Mouse (Mus musculus): ENCODE measurements around the gene Siva1.

Siva1 gene

DNA sequence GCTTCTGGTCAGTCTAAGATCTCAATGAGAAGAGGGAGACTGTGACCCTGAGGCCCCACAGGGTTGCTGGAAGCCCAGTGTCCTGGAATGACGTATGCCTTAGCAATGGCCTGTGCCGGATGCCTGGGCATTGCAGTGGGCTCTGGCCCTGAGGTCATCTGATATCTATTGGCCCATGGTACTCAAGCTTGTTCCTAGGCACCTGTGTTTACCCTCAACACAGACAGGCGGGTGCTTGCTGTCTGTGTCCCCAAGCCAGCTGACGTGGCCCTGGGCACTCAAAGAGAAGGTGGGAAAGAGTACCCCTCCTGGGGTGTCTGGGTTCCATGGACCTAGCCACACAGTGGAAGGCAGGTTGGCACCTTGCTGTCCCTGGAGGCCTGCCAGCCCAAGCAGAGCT is 18.8 kb upstream of the Siva1 start:
- no peak for DNase-seq

DNA sequence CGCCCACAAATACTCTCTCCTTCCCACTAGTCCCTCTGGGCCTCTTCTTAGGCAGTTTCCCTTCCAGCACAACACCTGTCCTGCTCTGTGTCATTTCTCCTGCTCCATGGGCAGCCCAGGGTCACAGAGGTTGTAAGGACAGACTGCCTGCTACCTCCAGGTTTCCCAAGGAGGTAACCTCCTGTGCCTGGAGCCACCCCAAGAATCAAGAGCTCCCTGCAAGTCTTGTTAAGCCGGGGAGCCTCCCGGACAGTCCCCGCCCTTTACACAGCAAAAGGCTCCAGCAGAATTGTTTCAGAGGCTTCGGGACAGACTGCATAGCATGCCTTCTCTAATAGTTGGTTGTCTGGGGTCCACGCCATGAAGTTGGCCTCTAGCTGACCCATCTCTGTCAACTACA is 18.0 kb upstream of the Siva1 start:
- DNase-seq = no peak

DNA sequence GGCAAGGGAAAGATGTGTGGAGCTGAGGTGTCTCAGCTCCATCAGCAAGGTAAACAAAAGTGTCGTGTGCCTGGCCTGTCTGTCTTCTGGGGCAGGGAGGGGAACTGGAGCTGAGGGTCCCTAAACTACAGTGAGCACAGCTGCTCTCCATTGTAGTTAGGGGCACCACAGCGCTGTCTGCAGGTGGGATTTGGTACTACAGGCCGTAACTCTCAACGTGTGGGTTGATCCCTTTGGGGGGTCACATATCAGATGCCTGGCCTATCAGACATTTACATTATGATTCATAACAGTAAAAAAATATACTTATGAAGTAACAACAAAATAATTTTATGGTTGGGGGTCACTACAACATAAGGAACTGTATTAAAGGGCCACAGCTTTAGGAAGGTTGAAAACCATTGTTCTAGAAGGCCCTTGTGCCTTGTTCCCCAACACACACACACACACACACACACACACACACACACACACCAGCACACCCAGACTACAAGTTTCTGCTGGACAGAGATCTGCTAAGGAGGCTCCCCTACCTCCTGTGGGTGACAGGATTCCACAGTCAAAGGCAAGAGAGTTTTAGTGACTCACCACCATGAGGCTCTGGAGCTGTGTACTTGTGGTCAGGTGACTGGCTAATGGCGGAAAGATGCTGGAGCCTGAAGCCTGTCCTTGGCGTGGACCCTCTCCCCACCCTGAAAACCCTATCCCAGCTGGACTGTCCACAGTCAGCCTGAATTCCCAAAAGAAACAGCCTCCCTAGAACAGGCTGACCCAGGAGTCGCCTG is 17.2 kb upstream of the Siva1 start:
- no peak for DNase-seq

DNA sequence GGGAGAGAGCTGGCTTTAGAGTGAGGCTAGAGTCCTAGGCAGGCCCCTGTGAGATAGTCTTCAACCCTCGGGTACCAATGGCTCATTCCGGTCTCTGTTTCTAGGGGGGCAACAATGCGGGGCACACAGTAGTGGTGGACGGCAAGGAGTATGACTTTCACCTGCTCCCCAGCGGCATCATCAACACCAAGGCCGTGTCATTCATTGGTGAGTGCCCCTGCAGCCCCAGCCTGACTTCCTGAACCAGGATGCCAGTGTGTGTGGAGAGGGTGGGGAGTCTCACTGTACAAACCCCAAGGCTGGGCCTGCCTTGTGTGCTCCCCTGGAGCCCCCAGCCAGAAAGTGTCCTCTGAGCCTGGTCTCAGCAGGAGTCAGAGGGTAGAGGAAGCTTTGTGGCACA is 16.3 kb upstream of the Siva1 start:
- no peak for DNase-seq

DNA sequence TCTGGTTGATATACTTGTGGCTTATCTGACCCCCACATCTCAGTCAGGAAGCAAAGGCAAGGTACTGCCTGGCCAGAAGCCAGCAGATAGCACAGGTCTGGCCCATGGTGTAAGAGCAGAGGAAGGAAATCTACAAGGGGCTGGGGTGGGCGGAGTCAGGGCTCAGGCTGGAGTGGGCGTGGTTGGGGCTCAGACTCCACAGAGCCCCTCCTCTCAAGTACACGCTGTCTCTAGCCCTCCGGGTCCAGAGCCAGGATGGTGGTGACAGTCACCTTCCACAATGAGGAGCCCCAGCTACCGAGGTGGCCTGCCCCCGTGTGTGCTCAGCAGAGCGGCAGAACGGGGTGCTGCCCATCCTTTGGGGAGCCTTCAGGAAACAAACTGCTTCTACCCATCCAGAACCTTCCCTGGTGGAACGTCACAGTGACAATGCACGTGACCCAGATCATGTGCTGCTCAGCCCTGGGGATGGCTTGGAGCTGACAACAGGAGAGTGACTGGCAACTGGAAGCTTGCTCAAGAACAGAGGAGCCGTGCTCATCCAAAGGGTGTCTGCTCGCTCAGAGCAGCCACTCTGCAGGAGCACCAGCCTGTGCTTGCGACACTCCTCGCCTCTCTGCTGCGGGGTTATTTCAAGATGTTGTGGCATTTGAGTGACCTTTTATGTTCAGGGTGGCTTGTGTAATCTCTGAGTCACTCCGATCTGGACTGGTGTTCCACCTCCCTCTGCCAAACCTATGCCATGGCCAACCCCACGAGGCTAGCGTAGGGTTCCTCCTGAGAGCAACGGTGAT is 15.4 kb upstream of the Siva1 start:
- DNase-seq = peak; percentile 80

DNA sequence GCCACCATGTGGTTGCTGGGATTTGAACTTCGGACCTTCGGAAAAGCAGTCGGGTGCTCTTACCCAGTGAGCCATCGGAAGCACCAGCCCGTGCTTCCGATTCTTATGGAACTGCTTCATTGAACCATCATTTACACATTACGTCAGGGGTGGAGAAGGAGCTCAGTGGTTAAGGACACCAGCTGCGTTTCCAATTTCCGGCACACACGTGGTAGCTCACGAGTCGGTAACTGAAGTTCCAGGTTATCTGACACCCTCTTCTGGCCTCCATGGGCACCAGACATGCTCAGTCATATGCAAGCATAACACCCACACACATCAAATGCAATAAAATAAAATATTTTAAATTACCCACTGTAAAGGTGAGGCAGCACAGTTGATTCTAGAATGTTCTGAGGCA is 14.4 kb upstream of the Siva1 start:
- no peak for DNase-seq

DNA sequence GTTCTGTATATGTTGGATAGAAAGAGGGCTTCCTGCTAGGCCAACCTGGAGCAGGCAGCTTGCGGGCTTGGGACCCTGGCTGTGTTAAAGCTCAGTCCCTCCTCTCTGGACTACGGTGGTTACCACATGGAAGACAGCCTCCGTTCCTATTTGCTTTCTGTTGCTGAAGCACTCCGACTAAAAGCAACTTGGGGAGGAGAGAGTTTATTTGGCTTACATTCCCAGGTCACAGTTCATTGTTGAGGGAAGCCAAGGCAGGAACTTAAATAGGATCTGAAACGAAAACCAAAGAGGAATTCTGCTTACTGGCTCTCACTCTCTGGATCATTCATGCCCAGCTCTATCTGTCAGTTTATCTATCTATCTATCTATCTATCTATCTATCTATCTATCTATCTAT is 13.7 kb upstream of the Siva1 start:
- no peak for DNase-seq

DNA sequence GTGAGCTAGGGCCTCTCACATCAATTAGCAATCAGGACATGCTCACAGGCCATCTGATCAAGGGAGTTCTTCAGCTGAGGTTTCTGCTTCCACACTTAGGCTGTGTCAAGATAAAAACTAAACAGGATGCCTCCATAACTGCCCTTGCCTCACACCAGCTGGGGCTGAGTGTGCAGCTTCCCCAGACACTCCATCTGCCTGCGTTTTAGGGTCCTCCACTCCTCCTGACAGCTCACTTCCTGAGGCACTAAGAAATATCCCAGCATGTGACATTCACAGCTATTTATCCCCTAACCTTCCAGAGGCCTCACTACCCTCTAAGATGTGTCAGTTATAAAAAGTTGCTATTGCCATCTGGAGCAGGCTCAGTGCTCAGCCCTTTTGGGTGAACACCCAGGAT is 13.0 kb upstream of the Siva1 start:
- DNase-seq = no peak

DNA sequence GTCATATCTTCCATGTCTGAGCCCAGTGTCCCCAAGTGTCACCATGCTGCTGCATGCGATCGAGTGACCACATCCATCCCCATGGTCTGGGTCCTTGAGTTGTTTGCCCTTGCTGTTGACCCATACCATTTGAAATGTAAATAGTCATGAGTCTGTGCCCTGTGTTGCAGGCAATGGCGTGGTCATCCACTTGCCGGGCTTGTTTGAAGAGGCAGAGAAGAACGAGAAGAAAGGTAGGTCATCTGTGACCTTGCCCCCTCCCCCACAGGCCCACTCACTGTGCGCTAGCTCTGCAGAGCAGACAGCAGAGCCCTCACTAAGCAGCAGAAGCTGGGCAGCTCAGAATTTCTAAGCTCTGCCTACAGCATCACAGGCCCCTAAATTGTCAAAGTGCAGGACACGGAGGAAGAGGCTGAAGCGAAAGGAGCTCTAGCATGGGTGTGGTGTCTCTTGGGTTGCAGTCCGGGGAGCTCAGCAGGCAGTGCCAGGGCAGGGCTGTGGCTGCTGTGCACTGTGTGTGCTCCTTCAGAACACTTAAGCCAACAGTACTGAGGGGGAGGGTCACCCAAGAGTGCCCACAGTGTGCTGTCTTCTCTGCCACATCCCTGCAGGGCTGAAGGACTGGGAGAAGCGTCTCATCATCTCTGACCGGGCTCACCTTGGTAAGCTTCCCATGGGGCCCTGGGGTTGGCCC is 12.2 kb upstream of the Siva1 start:
- DNase-seq = no peak

DNA sequence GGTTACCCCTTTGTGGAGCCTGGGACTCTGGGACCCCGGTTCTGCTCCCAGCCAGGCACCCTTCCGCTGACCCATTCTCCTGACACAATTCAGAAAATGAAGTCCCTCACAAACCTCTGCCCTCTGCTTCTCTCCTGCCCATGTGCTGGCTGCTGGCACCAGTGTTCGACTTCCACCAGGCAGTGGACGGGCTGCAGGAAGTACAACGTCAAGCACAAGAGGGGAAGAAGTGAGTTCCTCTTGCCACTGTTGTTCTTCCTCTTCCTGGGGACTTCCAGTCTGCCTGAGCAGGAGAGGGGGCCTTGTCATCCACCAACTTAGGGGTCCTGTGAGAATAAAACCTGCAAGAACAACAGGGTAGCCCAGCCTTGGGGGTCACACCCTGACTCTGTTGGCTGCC is 11.6 kb upstream of the Siva1 start:
- no peak for DNase-seq

DNA sequence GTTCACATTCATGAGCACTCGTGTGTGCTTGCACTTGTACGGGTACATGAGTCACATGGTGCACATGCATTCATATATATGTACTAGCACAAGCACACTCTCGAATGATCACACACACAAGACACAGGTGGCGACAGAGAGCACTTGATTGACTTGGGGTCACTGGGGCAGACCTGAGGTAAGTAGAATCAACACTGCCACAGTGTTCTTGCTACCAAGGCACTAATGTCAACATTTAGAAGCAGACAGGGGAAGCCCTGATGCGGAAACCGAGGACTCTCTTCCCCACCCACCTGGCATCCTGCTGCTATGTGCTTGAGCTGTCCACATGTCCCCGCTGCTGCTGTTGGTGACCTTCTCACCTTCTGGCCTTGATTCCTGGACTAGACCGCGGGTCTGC is 10.8 kb upstream of the Siva1 start:
- no peak for DNase-seq

DNA sequence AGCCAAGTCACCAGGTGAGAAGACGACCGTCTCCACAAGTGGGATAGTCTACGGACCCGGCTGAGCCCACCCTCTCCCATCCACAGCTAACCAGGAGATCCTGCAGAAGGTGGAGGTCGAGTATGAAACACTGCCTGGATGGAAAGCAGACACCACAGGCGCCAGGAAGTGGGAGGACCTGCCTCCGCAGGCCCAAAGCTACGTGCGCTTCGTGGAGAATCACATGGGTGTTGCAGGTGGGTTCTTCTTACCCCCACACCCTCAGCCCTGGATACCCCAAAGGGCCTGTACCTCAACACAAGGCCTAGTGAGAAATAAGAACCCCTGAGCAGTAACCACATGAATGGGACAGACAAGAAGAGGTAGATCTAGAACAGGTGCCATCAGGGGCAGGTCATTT is 5.0 kb upstream of the Siva1 start:
- DNase-seq = no peak

DNA sequence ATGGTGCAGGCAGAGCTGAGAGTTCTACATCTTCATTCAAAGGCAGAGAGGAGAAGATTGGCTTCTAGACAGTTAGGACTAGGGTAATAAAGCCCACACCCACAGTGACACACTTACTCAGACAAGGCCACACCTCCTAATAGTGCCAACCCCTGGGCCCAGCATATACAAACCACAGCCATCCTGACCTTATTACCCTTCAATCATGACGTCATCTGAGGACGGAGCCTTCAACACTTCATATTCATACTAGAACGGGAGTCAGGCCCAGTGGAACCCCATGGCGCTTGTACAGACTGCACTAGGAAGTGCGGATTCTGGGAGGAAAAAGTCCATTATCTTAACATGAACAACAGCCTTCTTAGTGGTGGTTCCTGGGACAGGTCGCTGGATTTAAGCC is 1.4 kb upstream of the Siva1 start:
- DNase-seq = no peak

DNA sequence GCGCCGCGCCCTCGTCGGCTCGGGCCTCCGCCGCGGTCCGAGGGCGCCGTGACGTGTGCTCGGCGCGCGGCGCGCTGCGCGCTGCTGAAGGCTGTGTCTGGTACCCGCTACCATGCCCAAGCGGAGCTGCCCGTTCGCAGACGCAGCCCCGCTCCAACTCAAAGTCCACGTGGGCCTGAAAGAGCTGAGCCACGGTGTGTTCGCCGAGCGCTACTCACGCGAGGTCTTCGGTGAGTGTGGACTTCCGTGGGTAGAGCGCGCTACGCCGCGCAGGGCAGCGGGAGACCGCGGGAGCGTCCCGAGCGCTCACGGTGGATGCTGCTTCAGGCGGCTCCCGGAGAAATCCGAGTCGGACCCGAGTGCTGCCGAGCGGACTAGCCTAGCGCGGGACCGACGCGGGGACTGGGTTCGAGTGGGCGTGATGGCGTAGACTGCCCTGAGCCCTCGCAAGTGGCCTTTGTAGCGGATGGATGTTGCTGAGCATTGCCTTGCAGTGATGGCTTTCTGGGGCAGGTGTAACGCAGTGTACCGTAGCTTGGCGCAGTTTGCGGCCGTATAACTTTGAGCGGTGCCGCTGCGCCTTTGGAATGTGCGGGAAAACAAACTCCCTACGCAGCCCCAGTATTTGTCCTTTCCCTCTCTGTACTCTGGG is 502 bp downstream of the Siva1 start:
- DNase-seq = peak; percentile 46

DNA sequence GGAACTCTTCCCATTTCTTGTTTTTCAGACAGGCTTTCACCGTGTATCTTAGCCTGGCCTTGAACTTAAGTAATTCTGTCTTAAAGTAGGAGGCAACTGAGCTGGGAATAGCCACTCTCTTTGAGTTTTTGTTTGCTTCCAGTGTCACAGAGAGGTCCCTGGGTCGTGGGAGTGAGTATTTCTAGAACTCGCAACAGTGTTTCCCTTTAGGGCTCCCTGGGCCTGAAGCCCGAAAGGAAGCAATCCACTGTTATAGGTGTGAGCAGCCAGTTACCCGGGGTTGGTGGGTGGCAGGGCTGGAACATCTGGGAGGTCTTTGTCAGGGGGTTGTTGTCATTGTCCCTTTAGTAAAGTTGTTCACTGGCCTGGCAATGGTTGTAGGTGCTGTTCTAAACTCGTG is 1.7 kb downstream of the Siva1 start:
- no peak for DNase-seq

DNA sequence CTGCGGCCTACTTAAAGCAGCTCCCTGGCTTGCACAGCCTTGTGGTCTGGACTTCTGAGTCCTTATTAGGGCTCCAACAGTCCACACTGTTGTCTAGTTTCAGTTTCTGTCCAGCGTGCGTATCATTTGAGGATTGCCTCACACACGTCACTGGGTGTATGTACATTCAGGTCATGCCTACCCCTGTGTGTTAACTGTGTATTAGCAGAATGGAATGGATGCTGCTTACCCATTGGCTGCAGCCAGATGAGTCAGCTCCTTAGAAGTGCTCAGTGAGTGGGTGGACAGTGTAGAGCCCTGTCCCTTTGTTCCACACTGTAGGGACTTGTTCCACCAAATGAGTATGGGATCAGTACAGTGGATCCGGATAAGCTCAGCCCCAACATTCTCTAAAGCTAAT is 3.6 kb downstream of the Siva1 start:
- DNase-seq = no peak

DNA sequence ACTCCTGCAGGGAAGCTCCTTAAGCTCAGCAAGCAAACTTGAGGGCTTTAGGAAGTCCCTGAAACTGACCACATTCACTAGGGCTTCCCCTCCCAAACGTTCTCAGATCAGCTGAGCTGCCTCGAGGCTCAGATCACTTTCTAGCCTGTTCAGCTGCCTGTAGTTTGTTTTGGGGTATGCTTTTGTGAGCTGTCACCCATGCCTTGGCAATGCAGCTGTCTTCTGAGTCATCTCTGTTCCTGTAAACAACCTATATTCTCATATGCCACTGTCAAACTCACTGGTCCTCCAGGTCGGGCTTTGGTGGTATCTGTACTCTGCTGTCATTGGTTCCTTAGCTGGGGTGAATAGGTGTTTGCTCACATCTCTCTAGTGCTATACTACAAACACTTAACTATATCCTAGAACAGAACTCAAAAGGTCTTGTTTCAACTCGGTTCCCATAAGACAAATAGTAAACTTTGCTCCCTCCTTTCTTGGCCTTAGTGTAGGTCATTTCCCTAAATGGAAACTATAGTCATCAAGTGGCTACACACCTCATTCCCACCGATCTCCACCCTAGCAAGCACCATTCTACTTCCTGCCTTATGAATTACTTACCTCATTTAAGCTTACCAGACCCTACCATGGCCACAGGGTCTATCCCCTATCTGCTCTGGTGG is 7.4 kb downstream of the Siva1 start:
- no peak for DNase-seq

DNA sequence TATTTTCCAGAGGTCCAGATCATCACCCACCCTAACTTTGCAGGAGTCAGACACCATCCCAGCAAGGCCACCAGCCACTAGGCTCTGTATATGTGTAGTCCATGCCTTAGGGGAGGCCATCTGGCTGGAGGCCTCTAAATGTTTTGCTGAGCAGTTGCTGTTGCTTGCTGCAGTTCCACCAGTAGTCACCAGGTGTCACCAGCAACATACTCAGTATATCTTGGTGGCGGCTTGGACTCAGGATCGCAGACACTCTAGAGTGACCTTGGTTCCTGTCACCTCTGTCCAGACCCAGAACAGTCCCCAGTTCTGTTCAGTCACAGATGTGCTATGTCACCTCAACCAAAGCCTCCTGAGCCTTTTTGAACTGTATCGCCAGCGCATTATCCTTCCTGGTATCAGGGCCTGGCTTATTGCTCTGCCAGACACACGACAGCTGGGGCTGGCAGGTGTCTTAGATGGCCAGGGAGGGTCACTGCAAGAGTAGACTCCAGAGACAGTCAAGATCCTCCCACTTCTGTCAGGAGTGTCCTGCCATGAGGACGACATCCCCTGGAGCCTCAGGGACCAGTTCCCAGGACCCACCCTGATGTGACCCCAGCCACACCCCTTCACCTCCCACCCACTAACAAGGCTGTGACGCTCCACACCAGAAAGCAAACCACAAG is 8.8 kb downstream of the Siva1 start:
- peak; percentile 83 for DNase-seq

DNA sequence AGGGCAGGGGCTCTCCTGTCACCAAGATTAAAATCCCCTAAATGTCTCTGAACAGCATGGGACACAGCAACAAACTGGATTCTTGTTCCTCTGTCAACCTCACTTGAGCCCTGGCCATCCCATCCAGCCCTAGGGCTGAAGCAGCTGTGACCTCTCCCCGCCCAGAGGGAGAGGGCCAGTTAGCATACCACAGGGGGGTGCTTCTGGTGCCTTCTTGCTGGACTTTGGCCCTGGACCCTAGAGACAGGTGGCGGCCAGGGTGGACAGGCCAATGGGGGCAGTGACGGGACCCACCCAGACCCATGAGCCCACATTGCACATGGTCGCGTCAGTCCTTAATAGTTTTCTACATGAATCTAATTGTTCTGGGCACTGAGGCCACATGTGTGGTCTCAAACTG is 9.6 kb downstream of the Siva1 start:
- no peak for DNase-seq

DNA sequence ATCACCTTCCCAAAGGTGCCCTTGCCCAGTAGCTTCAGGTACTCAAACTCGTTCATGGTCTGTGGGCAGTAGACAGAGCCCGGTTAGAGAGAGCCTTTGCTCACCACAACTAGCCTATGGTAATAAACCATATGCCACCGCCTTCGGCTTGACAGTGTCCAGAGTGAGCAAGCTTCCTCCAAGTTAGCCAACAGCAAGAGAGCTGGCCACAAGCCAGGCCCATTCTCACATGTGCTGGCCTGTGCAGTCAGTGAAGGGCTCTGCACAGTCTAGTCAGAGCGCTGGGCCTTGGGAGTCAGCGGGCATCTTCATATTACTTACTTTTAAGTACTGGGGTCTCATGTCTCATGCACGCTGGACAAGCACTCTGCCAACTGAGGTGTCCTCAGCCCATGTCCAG is 14.1 kb downstream of the Siva1 start:
- no peak for DNase-seq

DNA sequence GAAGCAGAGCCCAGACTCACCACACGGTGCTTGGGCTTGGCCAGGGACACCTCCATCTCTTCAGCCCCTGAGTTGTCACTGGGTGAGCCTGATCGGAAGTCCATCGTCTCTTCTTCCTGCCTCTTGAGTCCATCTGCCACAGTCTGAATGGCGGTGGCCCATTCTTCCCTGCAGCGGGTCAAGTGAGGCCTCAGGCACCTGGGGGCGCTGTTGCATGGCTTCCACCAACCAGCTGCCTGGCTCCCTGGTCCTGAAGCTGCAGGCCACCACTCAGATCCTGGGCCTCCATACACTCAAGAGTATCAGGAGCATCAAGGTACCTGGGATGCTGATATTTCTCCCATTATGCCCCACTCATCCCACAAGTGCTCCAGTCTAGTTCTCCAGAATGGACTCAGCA is 14.6 kb downstream of the Siva1 start:
- DNase-seq = peak; percentile 33
